Mouse (Mus musculus) layer of hippocampus, postnatal 14 days (tissue): ENCODE measurements around the gene Gm9918. TPM values are rescaled to one million over a fixed set of nuclear protein-coding genes. Genes with fewer than 3 reads are reported as not detected.

Experiments used
- DNase-seq, 2 experiments: peaks; one replicate each; pipeline ENCODE4 v3.0.0; 2021 to 2022; ENCODE audit warnings: low spot score in 2 of 2, mixed read lengths in 1 of 2
- total RNA-seq, 2 experiments: library from RNA; stranded (reverse); gene quantifications; 2 replicates each; pipeline ENCODE4 v1.2.3; 2021

The Gm9918 gene
- total RNA-seq, 2 experiments from 2014 or later = not detected

DNA sequence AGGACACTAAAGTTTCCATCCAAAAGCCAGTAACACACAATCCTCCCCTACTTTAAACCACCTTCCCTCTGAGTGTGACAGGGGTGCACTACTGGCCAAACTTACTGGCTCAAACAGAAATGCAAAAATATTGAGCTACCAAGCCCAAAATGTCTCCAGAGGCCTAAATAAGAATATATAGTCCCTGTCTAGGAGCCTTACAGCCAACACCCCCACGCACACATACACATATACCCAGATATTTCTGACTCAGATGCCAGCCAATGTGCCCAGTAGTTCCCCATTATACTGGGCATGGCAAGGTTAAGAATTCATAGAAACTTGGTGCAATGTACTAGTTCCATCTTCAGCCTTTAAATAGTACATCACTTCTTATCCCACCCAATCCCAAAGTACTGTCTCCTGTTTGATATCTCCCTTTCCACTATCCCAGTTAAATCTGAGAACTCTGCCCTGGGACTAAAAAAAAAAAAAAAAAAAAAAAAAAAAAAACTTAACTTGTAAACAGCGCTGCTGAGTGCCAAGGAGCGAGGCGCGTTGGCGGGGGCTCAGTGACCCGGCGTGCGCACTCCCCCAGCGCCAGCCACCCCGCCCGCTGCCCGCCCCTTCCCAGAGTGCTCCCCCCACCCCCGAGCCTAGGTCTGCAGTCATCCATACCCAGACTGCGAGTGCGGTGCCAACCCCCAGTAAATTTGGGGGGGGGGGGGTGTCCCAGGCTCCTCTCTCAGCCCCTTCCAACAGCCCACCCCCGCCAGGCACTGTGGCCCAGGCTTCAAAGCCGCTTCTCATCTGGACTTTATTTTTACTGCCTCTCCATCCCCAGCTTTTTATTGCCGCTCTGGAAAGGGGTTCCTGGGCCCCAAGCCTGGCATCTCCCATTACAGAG lies 25.8 kb upstream of the Gm9918 start:
- no peak for DNase-seq

- no peak for DNase-seq
These were observed 24.9 kb upstream of the Gm9918 start for GRCm38 (mm10) chr15:102245461-102245881.

DNA sequence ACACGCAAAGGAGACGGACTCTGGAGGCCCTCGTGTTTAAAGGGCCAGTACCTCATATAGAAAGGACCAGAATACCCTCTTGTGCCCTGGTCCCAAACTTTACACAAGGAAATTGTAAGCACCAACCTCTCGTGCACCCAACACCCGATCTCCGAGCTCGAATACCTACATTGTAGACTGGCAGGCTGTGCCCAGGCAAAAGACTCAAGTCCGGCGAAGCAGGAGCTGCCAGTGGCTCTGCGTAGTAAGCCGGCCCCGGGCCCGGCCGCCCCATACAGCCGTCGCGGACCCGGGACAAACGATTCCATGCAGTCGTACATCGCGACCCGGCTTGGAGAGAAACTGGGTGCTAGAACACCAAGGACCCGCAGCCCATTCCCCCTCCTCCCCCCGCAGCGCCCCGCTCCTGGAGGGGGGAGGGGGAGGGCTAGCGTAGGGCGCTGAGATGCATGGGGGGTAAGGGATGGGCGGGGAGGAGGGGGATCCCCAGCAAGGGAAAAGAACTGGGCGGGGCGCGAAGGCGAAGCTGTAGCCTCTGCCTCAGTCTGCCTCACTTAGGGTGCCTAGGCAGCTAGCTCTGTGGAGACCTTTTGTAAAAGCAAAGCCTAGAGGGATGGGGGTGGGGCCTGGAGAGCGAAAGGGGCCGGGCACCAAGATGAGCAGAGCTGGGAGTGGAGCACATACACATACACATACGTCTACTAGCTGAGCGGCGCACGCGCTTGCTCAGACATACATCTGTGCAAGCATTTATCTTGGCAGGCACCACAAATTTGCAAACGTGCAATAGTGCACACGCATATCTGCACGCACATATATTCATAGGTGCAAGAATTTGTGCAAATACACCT lies 24.2 kb upstream of the Gm9918 start:
- DNase-seq = peak; percentile 55 to 68

DNA sequence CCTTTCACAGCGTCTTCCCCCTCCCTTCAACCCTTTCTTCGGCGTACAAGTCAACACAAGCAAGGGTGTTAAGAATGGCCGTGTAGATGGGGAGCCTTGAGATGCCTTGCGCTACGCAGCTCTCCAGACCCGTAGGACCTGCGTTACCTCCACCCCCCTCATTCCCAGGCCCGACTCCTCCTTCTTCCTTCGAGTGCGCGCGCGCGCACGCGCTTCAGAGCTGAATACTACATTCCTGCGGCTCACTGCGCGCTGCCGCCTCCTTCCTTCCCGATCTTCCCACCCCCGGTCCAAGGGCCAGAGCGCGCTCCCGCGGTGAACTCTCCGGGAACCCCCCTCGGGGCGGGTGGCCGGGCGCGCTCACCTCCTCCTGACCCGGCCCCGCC lies 23.5 kb upstream of the Gm9918 start:
- peak; percentile 81 to 85 for DNase-seq

- DNase-seq = peak; percentile 48 to 50
These were observed 22.9 kb upstream of the Gm9918 start for GRCm38 (mm10) chr15:102247252-102248130.

DNA sequence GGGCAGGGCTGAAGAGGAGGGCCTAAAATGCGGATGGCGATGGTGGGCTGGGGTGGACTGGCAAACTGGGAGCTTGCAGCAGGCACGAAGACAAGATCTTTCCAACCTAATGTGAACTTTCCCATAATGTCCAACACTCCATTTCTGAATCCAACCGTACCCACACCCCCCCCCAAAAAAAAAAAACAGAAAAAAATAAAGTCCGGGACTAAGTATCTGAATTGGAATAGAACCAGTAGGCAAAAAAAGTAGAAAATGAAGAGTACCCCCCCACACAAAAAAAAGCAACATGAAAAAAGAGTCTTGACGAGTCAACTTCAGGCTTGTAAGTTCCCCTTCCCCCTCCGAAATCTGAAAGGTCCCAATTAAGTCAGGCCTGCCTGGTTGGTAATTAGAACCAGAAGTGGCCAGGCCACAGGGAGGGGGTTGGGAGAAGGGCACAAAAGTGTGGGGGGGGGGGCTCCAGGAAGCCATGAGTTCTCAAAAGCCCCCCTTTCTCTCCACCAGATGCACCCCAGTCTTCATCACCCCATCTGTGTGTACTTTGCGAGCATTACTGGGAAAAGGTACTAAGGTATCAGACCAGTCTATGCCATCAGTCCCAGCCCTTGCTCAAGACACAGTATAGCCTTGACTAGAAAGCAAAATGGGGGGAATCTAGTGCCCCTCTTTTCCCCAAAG lies 22.1 kb upstream of the Gm9918 start:
- DNase-seq = no peak

DNA sequence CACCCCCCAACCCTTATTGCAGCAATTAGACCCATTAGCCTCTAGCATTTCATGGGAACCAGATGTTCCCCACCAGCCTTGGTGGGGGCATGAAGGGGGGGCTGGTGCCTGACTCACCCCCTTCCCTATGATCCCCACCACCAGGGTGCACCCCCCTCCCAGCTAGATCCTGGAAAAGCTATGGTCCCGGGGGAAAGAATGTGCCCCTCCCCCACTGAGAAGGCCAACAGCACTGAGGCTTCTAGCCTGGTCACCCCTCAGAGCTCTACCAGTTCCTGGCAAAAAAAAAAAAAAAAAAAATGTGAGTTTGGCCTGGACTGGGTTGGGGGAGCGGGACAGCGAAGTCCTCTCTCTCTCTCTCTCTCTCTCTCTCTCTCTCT lies 21.6 kb upstream of the Gm9918 start:
- DNase-seq = no peak

DNA sequence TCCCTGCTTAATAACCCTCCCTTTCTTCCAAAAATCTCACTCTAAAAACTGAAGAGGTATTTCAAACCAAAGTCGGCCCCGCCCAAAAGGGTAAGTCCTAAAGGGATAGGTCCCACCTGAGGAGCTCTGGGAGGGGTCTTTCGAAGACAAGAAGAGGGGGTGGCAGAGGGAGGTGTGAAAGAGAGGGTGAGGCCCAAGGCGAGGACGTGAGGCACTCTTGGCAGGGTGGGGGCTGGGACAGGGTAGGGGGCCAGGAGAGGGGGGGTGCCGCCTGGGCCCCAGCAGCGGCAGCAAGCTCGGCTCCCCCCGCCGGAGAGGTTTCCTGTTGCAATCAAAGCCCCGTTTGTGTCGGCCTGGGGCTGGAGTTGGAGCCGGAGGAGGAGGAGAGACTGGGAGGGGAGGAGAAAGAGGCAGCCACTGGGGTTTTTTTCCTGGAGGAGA lies 21.1 kb upstream of the Gm9918 start:
- DNase-seq = no peak

DNA sequence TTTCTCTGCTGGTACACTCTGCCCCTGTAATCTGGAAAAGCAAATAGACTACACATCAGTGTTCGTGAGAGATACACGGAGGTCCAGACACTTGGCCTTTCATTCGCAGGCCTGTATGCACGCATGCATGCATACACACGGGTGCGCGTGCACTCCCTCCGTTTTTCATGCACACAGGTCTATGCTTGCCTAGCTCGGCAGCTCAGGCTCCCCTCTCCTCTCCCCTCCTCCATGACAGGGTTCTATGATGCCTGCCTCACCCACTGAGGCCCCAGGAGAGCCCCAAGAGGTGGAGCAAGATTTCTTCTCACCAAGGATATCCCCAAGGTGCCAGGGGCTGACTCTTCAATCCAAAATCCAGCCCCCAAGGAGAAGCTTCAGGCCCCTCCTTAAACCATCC lies 20.4 kb upstream of the Gm9918 start:
- no peak for DNase-seq

DNA sequence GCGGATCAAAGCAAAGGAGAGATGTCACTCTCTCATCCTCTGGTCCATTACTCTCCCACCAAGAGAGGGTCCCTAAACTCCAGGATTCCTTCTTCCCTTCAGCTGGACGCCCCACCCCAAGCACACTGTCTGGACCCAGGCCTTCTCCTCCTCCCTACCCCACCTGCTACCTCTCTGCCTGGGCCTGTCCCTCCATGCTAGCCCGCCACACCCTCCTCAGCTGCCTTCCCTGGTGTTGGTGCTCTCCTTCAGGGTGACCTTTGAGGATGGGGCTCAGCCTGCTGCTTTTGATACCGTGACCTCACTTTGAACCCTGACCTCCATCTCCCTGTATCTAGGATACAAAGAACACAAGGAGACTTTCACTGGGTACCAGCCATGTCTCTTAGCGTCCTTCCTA lies 19.8 kb upstream of the Gm9918 start:
- DNase-seq = no peak

DNA sequence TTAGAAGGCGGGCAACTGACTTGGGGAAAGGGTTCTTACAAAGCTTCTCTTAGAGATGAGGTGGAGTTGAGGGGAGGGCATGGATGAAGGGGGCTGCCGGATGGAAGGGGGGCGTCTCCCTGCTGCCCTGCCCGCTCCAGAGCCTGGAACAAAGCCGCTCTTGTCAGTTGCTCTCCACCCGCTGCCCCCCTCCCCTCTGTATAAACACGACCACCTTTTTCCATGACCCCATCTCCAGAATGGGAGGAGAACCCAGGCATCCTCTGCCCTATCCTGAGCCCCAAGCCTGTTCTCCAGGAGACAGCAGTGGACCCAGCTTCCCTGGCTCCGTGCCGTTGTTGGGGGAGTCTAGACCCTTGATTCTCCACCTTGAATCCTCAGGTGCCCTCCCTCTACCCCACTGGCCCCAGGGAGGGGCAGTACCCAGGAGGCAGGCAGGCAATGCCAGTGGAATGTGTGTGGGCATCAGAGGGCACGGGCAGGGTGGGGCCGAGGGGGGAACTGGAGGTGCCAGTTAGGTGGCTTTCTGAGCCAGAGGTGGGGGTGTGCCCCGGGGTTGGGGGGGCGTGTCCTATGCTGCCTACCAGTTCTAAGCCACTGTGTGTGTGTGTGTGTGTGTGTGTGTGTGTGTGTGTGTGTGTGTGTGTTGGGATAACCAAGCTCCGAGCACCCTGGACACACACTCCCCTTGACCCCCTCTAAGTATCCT lies 14.7 kb upstream of the Gm9918 start:
- no peak for DNase-seq

DNA sequence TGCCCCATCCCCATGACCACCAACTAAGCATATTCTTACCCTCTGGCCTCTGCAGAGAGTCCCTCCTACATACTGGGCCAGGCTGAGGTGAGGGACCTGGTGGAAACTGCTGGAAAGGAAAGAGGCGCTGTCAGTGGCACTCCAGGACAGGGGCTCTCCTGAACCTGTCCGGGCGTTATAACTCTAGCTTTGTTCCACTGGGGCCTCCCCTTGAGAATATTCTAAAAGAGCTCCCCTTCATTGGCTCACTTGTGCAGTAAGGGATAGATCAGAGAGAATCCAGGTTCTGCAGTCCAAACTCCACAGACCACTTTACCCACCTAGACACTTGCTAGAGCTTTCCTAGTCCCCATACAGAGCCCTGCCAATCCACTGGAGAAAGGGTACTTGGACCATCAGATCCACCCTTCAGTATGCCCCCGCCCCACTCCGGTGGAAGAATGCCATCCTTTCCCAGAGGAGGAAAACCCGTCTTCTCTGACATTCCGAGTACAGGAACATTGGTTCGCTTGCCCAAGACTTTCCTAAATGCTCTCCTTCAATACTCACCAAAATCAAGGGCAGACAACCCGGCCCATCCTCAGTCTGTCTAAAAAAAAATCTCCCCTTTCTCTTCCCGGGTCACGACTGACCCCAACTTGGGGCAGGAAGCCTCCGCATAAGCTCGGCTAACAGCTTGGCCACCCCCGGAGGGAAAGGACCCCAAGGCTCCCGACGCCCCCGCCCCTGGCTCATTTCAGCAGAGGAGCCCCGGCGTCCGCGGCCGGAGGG lies 13.7 kb upstream of the Gm9918 start:
- no peak for DNase-seq

- DNase-seq = no peak
These were observed 12.9 kb upstream of the Gm9918 start, which contains the start of gene Rarg for GRCm38 (mm10) chr15:102257202-102258075. TSS of gene Rarg (minus strand) at chr15:102257517.

- DNase-seq = no peak
These were observed 12.3 kb upstream of the Gm9918 start for GRCm38 (mm10) chr15:102258076-102258470.

DNA sequence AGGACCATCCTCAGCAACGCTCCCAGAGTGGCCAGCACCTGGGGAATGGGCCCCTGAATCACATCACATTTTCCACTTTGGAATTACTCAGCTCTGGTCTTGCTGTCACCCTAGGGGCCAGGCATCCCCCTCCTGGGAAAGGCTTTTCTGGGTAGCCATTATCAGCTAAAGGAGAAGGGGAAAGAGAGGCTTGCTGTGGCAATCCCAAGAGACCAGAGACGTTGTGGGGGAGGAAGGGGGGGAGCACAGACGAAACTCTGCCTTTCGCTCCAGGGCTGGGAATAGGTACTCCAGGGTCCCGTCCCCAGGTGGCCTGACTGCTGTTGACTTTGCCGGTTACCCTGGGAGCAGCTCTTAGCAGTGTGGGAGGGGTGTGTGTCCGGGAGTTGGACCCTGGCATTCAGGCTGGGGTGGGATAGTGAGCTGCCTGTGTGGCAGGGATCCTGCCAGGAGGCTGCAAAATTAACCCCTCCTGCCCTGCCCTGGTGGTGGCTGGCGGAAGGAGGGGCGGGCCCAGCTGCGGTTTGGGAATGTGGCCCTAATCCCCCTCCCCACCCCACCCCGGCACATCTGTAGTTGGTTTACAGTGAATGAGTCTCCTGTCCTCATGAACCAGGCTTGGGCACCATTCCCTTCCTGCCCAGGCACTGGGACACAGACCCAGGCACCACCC lies 11.6 kb upstream of the Gm9918 start:
- no peak for DNase-seq

GRCm38 (mm10) chr15:102262582-102262981 lies 7.8 kb upstream of the Gm9918 start:
- no peak for DNase-seq

- no peak for DNase-seq
These were observed 7.3 kb upstream of the Gm9918 start for GRCm38 (mm10) chr15:102263037-102263436.

DNA sequence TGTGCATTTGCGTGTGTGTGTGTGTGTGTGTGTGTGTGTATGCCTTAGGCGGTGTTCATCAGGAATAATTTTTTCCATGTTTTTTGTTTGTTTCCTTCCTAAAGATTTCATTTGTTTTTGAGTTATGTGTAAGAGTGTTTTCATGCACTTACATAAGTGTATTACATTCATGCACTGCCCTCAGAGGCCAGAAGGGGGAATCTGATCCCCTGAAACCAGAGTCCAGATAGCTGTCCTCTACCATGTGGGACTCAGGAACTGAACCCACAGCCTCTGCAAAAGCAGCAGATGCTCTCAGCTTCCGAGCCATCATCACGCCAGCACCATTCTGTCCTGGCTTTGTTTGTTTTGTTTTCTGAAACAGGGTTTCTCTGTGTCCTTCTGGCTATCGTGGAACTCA lies 4.8 kb upstream of the Gm9918 start:
- DNase-seq = no peak
